Mouse (Mus musculus) intestine, embryonic 16.5 days (tissue): ENCODE data around the gene Hic1. TPM values are rescaled to one million over a fixed set of nuclear protein-coding genes. Genes with fewer than 3 reads are reported as not detected.

ENCODE experiments used
- ATAC-seq: fragments of 200-750 bp; cut with Nextera tagmentation; 2 replicates; pipeline ENCODE4 v1.8.0; 2017; ENCODE audit warnings: moderate TSS enrichment, moderate library complexity
- H3K27ac ChIP-seq: fragments of 300-500 bp; sonication (generic); 2 replicates; pipeline ENCODE4 v1.5.1; 2014; ENCODE audit warnings: mild to moderate bottlenecking, low read length
- H3K27me3 ChIP-seq: fragments of 300-500 bp; sonication (generic); replicated peaks from 2 replicates; pipeline ENCODE4 v1.6.1; 2014; ENCODE audit warnings: low read length, control low read depth, mixed read lengths; ENCODE audit not compliant: control insufficient read depth, insufficient read depth
- H3K36me3 ChIP-seq: fragments of 300-500 bp; sonication (generic); 2 replicates; pipeline ENCODE4 v1.6.1; 2014; ENCODE audit warnings: low read length, control low read depth; ENCODE audit not compliant: control insufficient read depth, insufficient read depth
- H3K4me1 ChIP-seq: fragments of 300-500 bp; sonication (generic); 2 replicates; pipeline ENCODE4 v1.6.1; 2014; ENCODE audit warnings: low read length, control low read depth, mixed read lengths; ENCODE audit not compliant: control insufficient read depth, insufficient read depth
- H3K4me2 ChIP-seq: fragments of 300-500 bp; sonication (generic); 2 replicates; pipeline ENCODE4 v1.6.1; 2014; ENCODE audit warnings: low read depth, low read length, control low read depth
- H3K4me3 ChIP-seq: fragments of 300-500 bp; sonication (generic); 2 replicates; pipeline ENCODE4 v1.5.1; 2014; ENCODE audit warnings: mild to moderate bottlenecking, low read length
- H3K9ac ChIP-seq: fragments of 300-500 bp; sonication (generic); 2 replicates; pipeline ENCODE4 v1.6.1; 2014; ENCODE audit warnings: low read depth, low read length
- H3K9me3 ChIP-seq: fragments of 300-500 bp; sonication (generic); 2 replicates; pipeline ENCODE4 v1.6.1; 2016; ENCODE audit warnings: low read length, control low read depth; ENCODE audit not compliant: control insufficient read depth
- WGBS: fragments of 180-500 bp; shearing (Covaris S2); extraction: QIAGEN DNeasy Blood & Tissue Kit; methylation state at CpG from one replicate; pipeline ENCODE4 v1.1.7; 2014; 5-methylcytosine and 5-hydroxymethylcytosine counted together
- polyA plus RNA-seq: library from polyadenylated mRNA; unstranded; fragments of >200 nt; fragmentation: Nextera tagmentation; extraction: Ambion mirVana; gene quantifications from 2 replicates; pipeline ENCODE4 v1.2.1, GENCODE M21; 2015

The Hic1 gene
- polyA plus RNA-seq, 1 experiment from 2014 or later: 7.1 TPM

- H3K27ac ChIP-seq: no peak overlapping the region
- H3K36me3 ChIP-seq: no peaks in the 10 kb centered on the region
- peak overlapping the region; percentile 96 for H3K4me2 ChIP-seq
- H3K27me3 ChIP-seq: peaks cover 47% of the 10 kb centered on the region
- peak overlapping the region; percentile 67 for H3K4me3 ChIP-seq
- WGBS: under 1% methylated on average over 75 of the region's 75 CpGs
- no peaks in the 10 kb centered on the region for H3K9me3 ChIP-seq
- peaks cover 41% of the 10 kb centered on the region for H3K4me1 ChIP-seq
- H3K9ac ChIP-seq: peak overlapping the region; percentile 56; the same call in 1 of the 2 replicates
- no peak for ATAC-seq
These were observed 3.1 kb upstream of the Hic1 start for GRCm38 (mm10) chr11:75172151-75173094.

GRCm38 (mm10) chr11:75171186-75171865 lies 2.0 kb upstream of the Hic1 start:
- 14% methylated on average over 17 of the region's 17 CpGs for WGBS

GRCm38 (mm10) chr11:75170136-75170751 lies 925 bp upstream of the Hic1 start:
- peak overlapping the region; percentile 77 for H3K4me3 ChIP-seq
- WGBS: 0% methylated on average over 38 of the region's 38 CpGs
- peaks cover 61% of the 10 kb centered on the region for H3K27me3 ChIP-seq
- H3K9ac ChIP-seq: peak overlapping the region; percentile 51
- peak overlapping the region; percentile 97 for H3K4me2 ChIP-seq
- H3K9me3 ChIP-seq: no peaks in the 10 kb centered on the region
- peaks cover 3% of the 10 kb centered on the region; the same call in 1 of the 2 replicates for H3K36me3 ChIP-seq
- ATAC-seq: peak; percentile 42
- H3K27ac ChIP-seq: peak overlapping the region; percentile 41; the same call in 1 of the 2 replicates
- peaks cover 61% of the 10 kb centered on the region for H3K4me1 ChIP-seq

More at GRCm38 (mm10) chr11:75171186-75171865, 2.0 kb upstream of the Hic1 start:
- no peak for ATAC-seq
- Histone ChIP-seq H3K9me3 (no peaks in the 10 kb centered on the region), H3K36me3 (no peaks in the 10 kb centered on the region), H3K4me3 (no peak overlapping the region), H3K27ac (no peak overlapping the region), H3K9ac (no peak overlapping the region), H3K27me3 (peaks cover 56% of the 10 kb centered on the region), H3K4me1 (peaks cover 50% of the 10 kb centered on the region), H3K4me2 (peak overlapping the region; percentile 96)

- peak; percentile 50 for ATAC-seq
- Histone ChIP-seq H3K36me3 (peaks cover 3% of the 10 kb centered on the region), H3K27me3 (peaks cover 64% of the 10 kb centered on the region), H3K9ac (peak overlapping the region; percentile 77), H3K4me1 (peaks cover 63% of the 10 kb centered on the region), H3K4me2 (peak overlapping the region; percentile 97), H3K27ac (peak overlapping the region; percentile 96), H3K4me3 (peak overlapping the region; percentile 77), H3K9me3 (no peaks in the 10 kb centered on the region)
- WGBS: under 1% methylated on average over 83 of the region's 83 CpGs
These were observed 543 bp downstream of the Hic1 start for GRCm38 (mm10) chr11:75168590-75169361.

- Histone ChIP-seq H3K27ac (peak overlapping the region; percentile 96), H3K36me3 (peaks cover 9% of the 10 kb centered on the region), H3K4me1 (peaks cover 66% of the 10 kb centered on the region), H3K4me2 (peak overlapping the region; percentile 97), H3K27me3 (peaks cover 59% of the 10 kb centered on the region), H3K4me3 (peak overlapping the region; percentile 77), H3K9ac (peak overlapping the region; percentile 77), H3K9me3 (no peaks in the 10 kb centered on the region)
- 7% methylated on average over 53 of the region's 63 CpGs for WGBS
- ATAC-seq: no peak
These were observed 1.4 kb downstream of the Hic1 start for GRCm38 (mm10) chr11:75167643-75168589.

- Histone ChIP-seq H3K9me3 (no peaks in the 10 kb centered on the region), H3K4me1 (peaks cover 63% of the 10 kb centered on the region), H3K36me3 (peaks cover 9% of the 10 kb centered on the region), H3K9ac (peak overlapping the region; percentile 77), H3K4me2 (peak overlapping the region; percentile 97), H3K27me3 (peaks cover 52% of the 10 kb centered on the region), H3K27ac (peak overlapping the region; percentile 96), H3K4me3 (peak overlapping the region; percentile 77)
- 7% methylated on average over 62 of the region's 68 CpGs for WGBS
- no peak for ATAC-seq
These were observed 2.3 kb downstream of the Hic1 start for GRCm38 (mm10) chr11:75166861-75167642.

GRCm38 (mm10) chr11:75166193-75166842 lies 3.0 kb downstream of the Hic1 start:
- Histone ChIP-seq H3K9ac (peak overlapping the region; percentile 77), H3K4me1 (peaks cover 60% of the 10 kb centered on the region), H3K4me3 (peak overlapping the region; percentile 77), H3K27me3 (peaks cover 49% of the 10 kb centered on the region), H3K27ac (peak overlapping the region; percentile 96), H3K36me3 (peaks cover 9% of the 10 kb centered on the region), H3K9me3 (no peaks in the 10 kb centered on the region), H3K4me2 (peak overlapping the region; percentile 97)
- no peak for ATAC-seq
- 11% methylated on average over 55 of the region's 55 CpGs for WGBS
